Mouse (Mus musculus) thymus, postnatal 14 days (tissue): ENCODE data around the gene Myh15.
"Not testable (repeated sequence)": the region's sequence is repeated elsewhere in the genome, so short reads cannot be mapped to it uniquely, and the experiment has no call there.

Source experiments
- DNase-seq: peaks from one replicate; pipeline ENCODE4 v3.0.0; 2021

Myh15 gene

GRCm38 (mm10) chr16:49057186-49057585 is at the start of gene Myh15:
Gene Myh15 (plus strand): TSS chr16:49057486.
- DNase-seq: no peak

- DNase-seq: no peak
Measured at GRCm38 (mm10) chr16:49016620-49017332, 40.5 kb upstream of the Myh15 start.

DNA sequence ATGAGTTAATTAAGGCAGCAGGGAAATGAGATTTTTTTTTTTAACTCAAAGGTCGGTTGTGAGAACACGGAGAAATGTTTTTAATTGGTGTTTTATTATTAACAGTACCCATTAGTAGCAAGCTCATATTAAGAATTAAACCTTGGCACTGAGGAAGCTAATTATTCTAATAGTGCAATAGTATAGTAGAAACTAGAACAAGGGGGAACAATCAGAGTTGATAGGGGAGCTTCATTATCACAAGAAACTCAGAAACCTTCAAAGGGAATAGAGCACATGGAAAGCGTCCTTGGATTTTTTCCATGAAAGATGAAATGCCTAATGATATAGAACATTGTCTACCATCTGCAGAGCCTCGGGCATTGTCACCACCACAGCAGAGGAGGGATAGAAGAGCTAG is 21.4 kb upstream of the Myh15 start:
- DNase-seq: no peak

DNA sequence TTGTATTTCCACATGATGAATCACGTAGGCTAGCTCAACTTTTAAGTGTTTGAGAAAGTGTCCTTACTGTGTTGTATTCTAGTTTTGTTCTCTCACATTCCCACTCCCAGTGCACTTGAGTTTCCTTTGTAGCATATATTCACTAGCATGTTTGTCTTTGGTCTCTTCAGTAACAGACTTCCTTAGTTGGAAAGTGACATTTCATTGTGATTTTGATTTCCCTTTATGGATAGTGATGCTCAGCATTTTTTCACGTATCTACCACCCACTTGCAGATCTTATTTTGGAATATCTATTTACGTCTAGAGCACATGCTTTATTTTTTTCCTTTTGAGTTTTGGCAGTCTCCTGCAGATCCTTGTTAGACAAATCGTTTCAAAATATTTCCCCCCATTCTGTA is 19.5 kb upstream of the Myh15 start:
- DNase-seq: no peak

DNA sequence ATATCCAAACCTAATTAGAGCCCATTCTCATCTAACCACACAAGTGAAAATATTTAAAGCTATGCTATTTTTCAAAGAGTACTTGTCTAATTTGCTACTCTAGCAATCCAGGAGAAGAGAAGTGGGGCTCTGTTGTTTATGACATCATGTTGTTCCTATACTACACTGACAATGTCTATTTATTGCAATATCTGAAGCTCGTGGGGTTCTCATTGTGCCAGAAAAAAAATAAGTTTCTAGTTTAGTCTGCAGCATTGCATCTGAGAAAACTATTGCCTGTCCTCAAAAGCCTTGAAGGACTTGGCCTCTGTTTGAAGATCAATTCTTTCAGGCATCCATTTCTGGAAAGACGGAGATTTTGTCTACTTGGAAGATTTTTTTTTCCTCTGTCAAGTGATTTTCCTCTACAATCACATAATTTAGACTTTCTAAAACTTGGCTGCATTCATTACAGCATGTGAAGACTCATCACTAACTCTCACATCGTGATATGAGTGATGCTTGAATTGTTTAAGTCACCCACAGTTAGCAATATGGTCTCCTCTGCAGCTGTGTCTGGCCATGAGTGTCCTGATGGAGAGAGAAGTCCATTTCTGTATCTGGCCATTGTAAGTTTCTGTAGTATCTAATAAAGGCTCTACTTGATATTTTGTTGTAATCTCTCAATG is 16.6 kb upstream of the Myh15 start:
- no peak for DNase-seq

- DNase-seq: no peak
Measured at GRCm38 (mm10) chr16:49049214-49049613, 8.1 kb upstream of the Myh15 start.

DNA sequence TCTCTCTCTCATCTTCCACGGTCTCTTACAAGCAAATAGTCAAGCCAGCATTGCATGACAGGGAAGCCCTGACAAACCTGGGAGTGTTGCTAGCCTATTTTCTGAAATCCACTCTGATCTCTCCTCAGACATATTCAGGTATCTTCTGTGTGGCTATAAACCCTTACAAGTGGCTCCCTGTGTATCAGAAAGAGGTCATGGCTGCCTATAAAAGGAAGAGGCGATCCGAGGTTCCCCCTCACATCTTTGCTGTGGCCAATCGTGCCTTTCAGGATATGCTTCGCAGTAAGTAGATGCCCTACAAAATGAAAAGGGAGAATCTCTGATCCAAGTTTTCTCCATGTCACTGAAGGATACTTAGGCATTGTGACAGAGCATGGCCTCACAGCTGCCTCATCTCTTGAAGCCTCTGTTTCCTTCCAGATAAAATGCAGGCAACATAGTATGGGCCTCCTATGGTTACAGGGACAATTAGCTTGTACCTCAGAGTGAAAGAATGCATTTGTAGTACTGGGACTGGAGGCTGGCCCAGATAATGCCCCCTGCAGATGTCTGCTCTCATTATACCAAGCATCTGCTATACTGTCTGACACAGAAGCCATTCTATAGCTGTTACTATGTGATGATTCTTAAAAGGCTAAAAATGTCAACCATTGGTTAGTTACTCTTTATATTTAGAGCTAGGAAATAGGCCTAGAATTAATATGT is 12.1 kb downstream of the Myh15 start:
- no peak for DNase-seq

GRCm38 (mm10) chr16:49071316-49071715 is 14.0 kb downstream of the Myh15 start:
- no peak for DNase-seq

GRCm38 (mm10) chr16:49128015-49128414 is 70.7 kb downstream of the Myh15 start:
- no peak for DNase-seq

DNA sequence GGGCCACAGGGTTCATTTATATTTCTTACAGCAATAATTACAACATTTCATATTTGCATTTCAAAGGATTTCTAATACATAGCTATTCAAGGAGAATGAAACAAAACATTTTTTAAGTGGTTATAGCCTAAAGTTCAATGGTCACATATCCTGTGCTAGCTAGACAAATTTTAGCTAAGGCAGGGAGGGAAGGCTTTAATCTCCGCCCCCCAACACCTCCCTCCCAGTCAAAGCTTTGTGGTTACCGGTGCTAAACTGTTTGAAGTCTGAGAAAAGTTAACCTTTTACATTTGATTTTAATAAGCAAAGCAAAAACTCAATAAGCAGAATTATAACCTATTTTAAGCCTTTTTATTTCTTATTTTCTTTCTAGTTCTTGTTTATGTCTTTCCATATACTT is 98.9 kb downstream of the Myh15 start:
- no peak for DNase-seq

GRCm38 (mm10) chr16:49164349-49165137 is 107.3 kb downstream of the Myh15 start:
- DNase-seq: peak; percentile 48

GRCm38 (mm10) chr16:49165728-49166127 is 108.4 kb downstream of the Myh15 start:
- no peak for DNase-seq

- no peak for DNase-seq
Measured at GRCm38 (mm10) chr16:49167325-49167724, 110.0 kb downstream of the Myh15 start.

- no peak for DNase-seq
Measured at GRCm38 (mm10) chr16:49175077-49175476, 117.8 kb downstream of the Myh15 start.

GRCm38 (mm10) chr16:49175729-49176395 is 118.6 kb downstream of the Myh15 start:
- DNase-seq: no peak

DNA sequence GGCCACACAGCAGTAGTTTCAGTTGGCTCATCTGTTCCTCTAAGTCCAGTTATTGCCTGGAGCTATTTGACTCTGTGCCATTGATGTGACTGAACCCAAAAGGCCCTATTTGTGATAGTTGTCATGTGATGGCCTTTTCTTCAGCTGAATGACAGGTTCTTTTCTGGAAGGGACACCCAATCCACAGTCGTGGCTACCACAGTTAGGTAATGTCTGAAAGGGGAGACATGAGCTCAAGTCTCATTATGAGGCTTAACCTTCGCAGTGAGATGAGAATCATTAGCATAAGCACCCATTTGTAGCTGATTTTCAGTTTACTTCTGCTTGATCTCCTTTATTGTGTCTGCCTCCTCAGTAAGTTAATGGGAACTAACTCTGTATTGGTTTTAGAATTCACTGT is 136.2 kb downstream of the Myh15 start:
- DNase-seq: no peak

GRCm38 (mm10) chr16:49193986-49194385 is 136.7 kb downstream of the Myh15 start:
- no peak for DNase-seq

DNA sequence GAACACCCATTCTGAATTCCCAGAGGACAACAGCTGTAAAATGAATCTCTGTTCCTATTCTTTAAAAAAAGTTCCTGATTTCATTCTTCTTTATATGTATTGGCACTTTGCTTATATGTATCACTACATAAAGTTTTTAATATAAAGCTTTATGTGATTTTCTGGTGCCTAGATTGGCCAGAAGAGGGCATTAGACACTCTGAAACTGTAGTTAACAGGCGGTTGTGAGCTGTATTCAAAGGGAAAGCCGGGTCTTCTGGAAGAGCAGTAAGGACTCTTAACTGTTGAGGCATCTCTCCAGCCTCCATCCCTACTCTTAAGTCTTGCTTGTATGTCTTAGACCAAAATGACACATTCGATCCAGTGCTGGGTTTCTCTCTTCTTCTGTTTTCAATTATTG is 139.0 kb downstream of the Myh15 start:
- DNase-seq: no peak

GRCm38 (mm10) chr16:49197951-49198350 is 140.7 kb downstream of the Myh15 start:
- DNase-seq: no peak

GRCm38 (mm10) chr16:49223733-49224132 is 166.4 kb downstream of the Myh15 start:
- DNase-seq: no peak

GRCm38 (mm10) chr16:49243517-49243916 is 186.2 kb downstream of the Myh15 start:
- DNase-seq: not testable (repeated sequence)
